Mouse (Mus musculus): ENCODE data around the gene Gng3.

Gene Gng3

DNA sequence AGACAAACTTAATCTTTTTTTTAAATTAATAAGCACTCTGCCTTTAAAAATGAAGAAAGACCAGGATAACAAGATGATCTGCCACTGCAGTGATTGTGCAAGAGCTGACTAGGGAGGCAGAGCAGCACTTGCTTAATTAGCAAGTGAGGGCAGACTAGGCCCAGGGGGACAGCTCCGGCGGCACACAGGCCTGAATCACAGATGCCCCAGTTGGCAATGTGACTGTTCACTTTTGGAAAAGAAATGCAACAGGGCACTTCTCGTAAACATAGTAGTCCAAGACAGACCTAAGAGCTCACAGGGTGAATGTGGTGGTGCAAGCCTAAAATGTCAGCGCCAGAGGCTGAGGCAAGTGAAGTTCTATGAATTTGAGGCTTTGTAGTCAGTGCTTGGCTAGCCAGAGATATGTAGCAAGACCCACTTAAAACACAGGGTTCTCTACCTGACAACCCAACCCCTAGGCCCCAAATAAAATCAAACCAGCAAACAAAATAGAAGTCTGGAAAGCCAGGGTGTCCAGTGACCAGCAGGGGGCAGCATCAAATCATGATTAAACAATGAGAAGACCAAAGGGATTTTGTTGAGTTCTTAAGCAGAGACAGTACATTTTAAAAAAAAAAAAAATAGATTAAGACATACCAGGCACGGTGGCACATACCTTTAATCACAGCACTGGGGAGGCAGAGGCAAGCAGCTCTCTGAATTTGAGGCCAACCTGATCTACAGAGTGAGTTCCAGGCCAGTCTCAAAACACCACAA lies 5.6 kb upstream of the Gng3 start:
- peak; percentile 77 to 95 for DNase-seq

DNA sequence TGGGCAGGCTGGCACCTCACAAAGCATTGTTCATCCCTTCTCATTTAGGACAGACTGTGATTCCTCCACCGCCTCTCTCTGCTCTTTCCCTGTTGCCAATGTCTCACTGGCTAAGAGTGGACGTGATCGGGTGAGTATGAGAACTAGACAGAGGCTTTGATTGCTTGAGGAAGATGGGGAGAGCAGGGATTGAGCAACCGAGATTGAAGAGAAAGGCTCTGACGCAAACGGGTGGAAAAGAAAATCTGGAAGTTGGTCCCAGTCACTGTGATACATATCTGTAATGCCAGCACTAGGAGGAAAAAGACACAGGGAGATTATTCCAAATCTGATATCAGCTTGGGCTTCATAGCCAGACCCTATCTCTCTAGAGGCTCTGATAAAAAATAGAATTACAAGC lies 4.0 kb upstream of the Gng3 start:
- DNase-seq, result no peak

DNA sequence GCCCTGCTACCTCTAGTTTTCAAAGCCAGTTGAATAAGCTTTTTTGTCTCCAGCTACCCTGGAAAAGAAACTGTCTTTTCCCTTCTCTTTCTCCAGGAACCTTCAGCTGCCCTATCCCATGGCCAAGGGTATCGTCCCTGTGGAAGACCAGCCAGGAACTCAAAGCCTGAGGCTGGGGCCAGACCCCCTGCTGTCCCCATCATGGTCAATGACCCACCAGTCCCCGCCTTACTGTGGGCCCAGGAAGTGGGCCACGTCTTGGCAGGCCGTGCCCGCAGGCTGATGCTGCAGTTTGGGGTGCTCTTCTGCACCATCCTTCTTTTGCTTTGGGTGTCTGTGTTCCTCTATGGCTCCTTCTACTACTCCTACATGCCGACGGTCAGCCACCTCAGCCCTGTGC lies 2.0 kb upstream of the Gng3 start:
- peak in 1 of 2 experiments; percentile 38 for DNase-seq

DNA sequence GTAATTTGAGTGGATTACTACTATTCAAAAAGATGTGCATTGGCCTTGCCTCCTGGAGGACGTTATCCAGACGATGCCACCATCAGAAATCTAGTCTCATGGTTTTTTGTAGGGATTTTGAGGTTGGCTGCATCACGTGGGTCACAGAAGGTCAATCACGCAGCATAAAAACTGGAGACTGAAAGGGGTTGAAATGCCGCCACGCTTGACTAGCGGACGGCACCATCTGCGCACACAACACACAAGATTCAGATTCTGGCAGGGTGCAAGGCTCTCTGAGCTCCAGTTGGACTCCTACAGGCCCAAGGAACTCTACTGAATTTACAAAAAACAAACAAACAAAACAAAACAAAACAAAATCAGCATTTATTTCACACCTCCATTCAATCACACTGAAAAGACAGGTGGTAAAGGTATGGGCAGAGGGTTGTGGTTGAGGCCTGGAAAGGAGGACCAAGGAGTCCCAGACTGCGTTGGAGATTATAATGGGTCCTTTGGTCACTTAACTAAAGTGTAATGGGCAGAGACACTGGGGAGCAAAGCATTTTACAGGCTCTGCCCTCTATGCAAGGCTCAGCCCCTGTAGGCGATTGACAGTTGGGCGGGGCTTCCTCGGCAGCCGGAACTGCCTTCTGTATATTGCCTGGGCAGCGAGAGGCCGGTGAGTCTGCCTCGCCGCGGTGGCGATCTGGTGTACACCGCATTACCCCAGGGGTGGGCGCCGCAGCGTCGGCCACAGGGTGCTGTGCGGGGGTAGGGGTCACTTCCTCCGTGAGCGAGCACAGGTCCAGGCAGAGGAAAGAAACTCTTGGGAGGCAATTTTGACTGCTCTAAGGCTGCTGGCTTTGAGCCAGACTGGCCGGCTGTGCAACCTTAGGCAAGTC lies 1.2 kb upstream of the Gng3 start:
- DNase-seq, result peak; percentile 86 to 92

DNA sequence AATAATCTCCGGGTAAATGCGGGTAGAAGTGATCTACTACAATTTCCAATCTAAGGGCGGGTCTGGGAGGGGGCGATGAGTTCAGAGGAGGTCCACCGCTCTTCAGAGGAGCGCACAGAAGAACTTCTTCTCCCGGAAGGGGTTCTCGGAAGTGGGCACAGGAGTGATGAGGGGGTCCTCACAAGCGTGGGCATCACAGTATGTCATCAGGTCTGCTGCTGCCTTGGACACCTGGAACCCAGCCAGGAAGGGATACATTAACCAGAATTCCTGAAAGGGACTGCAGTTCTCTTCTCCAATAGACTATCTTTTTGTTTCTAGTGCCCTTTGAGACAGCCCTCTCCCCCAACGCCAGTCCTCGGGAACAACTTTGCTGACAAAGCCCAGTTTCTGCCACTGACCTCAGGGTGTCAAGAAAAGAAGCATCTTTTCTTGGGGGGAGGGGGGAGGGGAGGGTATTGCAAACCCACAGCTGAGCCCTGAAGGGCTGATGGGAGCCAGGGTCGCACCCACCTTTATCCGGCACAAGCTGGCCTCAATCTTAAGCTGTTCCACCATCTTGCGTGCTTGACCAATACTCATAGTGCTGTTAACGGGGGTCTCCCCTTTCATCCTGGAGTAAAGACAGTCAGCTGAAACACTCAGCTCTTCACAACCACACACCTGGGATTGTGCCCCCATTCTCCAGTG lies 808 bp downstream of the Gng3 start:
- DNase-seq, result peak; percentile 83 to 85

DNA sequence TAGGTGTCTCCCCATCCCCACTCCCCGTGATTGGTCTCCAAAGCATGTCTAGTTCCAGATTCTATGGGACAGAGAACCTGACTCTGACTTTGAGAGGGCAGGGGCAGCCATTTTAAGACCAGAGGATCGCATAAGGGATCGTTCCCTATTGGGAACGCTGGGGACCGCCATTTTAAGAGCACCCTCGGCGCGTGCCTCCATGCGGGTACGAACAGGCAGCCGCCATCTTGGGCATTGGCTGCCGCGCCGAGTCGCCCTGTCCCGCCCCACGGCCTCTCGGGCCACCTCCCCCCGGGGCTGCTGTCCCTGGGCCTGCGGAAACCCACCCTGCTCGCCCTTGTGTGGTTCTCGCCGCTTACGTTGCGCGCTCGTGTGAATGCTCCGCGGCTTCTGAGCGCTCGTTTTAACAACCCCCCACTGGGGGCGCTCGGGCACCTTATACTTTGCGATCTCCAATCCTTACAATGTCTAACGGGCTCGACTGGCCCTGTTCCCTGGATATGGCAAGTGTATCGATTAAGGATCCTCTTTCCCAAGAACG lies 1.7 kb downstream of the Gng3 start, which contains the start of gene Bscl2:
Gene Bscl2, plus strand, starts transcription at position 217 of the 541 bp plus-strand sequence.
- DNase-seq, result peak; percentile 87 to 90

DNA sequence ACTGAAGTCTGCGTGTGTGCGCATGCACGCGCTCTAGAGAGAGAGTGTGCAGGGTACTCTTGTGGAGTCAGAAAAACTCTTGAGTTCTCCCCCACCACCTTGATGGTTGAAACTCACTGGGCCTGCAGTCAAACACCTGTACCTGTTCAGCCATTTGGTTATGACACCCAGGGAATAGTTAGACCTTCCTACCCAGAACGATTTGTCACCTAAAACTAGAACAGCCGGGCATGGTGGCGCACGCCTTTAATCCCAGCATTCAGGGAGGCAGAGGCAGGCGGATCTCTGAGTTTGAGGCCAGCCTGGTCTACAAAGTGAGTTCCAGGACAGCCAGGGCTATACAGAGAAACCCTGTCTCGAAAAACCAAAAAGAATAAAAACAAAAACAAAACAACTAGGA lies 2.7 kb downstream of the Gng3 start:
- DNase-seq, result peak in 1 of 2 experiments; percentile 37

DNA sequence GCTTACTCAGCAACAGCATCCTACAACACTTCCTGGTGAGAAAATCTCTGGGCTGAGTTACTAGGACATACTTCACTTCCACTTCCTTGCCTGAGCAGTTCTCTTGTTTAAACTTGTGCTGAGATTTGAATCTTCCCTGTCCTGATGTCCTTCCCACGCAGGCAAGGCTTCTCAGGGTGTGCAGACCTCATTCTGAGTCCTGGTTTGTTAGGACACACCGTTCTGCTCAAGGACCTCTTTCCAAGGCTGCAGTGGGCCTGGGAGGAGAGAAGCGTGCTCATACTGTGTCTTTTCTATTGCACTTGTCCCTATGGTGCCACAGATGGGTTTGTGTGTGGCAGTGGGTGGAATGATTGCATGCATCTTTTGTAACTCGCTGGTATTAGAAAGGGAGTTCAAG lies 6.0 kb downstream of the Gng3 start:
- DNase-seq, result no peak

DNA sequence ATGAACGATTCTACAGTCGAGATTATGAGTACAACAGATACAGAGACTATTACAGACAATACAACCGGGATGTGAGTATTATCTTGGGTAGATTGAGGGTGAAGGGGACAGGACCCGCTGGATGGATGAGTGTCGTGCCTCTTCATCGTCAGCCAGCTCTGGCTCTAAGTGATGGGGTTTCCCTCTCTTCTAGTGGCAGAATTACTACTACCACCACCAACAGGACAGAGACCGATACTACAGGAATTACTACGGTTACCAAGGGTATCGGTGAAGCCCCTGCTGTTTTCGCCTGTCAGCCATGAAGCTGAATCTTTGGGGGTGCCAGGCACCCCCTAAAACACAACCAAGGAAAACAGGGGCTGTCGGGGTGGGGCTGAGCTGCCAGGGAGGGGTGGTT lies 7.7 kb downstream of the Gng3 start:
- DNase-seq, result no peak

DNA sequence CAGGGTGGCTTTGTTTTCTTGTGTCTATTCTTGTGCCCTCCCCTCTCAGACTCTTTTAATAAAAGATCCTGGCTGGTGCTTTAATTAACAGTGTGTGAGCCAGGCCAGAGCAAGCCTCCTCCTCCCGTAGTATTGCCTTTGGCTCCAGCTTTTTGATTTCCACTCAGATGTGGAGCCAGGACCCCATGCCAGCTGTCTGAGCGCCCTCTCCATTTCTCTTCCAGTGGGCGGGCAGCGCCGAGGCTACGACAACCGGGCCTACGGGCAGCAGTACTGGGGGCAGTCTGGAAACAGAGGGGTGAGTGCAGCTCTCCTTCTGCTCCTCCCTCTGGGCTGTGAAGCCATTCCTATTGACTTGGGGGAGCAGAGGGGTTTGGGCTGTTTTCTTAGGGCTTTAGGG lies 8.3 kb downstream of the Gng3 start:
- DNase-seq, result peak in 1 of 2 experiments; percentile 39

DNA sequence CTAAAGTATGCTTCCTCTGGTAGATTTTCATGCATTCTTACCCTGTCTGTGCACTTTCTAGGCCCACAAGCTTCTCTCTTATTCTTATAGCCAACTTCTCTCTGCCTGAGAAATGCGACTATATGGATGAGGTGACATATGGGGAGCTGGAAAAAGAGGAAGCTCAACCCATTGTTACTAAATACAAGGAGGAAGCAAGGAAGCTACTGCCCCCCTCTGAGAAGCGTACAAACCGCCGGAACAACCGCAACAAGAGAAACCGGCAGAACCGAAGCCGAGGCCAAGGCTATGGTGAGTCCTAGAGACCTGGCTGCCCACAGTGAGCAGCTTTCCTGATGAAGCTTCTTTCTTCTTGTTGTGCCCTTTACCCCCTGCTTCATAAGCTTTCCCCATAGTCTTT lies 9.3 kb downstream of the Gng3 start, which contains the start of gene AC129217.1:
Gene AC129217.1, plus strand, starts transcription at position 114 of the 400 bp plus-strand sequence.
- peak in 1 of 2 experiments; percentile 34 for DNase-seq

DNA sequence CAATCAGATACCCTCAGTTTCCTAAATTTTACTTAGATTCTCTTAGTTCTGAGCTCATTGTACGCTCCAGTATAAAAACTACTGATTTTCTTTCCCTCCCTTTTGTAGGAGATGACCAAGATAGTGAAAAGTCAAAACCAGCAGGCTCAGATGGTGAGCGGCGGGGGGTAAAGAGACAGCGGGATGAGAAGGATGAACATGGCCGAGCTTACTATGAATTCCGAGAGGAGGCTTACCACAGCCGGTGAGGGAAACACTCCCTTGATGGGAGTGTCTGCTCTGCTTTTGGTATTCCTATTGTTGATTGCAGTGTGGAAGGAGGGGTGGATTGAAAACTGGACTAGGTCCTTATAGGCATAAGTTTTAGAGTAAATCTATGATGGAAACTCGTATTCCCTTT lies 16.3 kb downstream of the Gng3 start:
- no peak for DNase-seq

DNA sequence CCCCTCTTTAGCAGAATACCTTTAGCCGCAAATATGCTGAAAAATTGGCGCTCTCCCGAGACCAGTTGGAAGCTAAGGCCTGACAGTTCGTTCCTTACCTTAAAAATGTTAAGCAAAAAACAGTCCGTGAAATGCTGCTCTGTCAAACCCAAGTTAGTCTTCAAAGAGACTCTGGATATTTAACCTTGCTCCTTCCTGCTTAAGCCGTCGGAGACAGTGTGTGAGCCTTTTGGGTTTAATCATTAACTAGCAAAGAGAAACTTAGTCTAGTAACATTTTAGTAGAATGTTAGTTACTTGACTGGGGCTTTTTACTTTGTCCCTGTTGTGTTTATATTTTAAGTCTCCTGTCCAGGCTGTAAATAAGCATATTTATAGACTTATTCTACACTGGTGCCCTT lies 17.8 kb downstream of the Gng3 start:
- peak in 1 of 2 experiments; percentile 47 for DNase-seq

DNA sequence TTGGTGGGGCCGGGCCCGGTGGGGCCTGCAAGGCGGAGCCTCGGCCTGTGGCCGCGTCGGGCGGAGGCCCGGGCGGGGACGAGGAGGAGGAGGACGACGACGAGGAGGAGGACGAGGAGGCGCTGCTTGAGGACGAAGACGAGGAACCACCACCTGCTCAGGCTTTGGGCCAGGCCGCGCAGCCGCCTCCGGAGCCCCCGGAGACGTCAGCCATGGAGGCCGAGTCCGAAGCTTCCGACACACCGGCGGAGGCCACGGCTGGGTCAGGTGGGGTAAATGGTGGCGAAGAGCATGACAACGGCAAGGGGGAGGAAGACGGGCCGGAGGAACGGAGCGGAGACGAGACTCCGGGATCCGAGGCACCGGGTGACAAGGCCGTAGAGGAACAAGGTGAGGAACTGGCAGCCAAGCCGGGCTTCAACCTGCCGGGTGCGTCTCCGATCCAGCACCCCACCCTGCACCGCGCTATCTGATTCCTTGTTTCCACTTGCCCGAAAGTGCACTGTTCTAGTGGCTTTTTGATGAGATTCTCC lies 18.5 kb downstream of the Gng3 start:
- DNase-seq, result peak in 1 of 2 experiments; percentile 25

DNA sequence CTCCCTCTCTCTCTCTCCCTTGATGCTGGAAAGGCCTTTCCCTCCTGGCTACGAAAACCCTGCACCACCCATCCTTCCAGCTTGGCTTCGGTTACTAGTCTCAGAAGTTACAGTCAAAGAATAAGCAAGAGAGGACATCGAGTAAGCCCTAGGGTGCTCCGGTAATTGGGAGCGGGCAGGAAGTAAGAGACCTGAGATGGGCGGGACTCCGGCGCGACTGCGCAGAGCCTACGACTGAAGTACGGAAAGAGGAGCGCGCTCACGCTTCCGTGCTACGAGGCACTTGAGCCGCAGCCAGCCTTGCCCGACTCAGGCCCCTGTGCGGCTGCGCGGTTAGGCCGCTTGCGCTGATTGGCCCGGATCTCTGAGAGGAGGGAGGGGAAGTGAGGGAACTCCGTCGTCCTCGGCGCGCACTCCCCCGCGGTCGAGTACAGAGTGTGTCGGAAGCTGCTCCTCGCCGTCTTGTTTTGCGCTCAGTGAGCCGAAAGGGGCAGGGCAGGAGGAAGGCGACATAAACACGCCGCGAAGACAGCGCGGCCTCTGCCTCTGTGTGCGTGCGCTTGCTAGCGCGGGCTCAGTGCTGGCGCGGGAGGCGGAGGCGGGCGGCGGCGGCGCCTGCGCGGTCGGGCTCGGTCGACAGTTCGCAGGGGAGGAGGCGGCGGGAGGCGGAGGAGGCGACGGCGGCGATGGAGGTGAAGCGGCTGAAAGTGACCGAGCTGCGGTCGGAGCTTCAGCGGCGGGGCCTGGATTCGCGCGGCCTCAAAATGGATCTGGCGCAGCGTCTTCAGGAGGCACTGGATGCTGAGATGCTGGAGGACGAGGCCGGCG lies 19.2 kb downstream of the Gng3 start, which contains the start of gene Hnrnpul2:
Gene Hnrnpul2, plus strand, starts transcription at position 415 of the 828 bp plus-strand sequence.
- DNase-seq, result peak; percentile 99 to 100

DNA sequence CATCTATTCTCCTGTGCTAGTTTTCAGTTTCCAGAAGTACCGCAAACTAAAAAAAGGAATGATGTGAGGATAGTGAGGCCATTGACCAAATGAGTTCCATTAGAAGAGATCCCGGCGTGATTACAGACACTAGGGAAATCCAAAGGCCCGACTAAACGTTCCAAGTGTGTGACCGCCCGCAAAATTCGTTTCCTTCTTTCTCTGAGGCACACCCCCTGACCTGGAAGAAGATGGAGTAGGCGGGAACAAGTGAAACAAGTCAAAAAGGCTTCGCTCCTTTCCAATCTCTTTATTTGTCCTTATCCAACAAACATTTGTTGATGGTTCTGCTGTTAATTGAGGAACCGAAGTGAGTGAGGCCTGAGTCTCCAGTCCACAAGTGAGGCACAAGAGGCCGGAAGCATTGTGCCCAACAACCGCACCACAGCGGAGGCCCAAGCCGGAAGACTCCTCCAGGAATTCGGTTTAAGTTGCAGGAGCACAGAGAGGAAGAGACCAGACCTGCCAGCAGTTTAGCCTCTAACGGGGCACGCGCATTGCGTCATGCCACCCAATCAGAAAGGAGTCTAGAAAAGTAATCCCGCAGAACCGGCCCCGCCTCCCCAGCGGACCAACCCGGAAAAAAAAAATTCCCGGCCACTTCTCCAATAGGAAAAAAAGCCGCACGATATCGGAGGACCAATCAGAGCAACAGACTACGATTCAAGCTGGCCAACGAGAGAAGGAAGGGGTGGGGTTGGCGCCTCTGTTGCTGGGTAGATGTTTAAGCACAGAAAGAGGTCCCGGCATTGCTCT lies 20.0 kb downstream of the Gng3 start, which contains the start of gene Ttc9c:
Gene Ttc9c, minus strand, starts transcription at position 533 of the 795 bp plus-strand sequence.
- peak; percentile 98 to 99 for DNase-seq

DNA sequence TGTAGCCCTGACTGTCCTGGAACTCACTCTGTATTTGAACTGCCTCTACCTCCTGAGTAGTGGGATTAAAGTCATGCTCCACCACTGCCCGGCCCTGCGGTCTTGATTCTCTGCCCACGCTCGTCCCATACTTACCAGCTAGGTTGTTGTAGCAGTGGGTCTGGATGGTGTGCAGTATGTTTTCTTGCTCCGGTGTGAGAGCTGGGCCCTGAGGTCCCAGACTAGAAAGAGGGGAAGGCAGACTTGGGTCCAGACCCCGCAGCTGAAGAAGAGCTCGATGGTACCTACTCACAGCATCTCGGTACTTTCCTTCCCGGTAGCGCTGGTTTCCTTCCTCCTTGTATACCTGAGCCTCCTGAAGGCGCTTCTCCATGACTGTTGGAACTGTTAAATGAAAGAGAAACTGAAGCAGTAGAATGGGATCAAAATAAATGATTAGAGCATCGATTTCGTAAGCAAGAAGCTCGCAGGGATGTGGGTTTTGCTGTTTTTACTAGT lies 20.6 kb downstream of the Gng3 start:
- peak in 1 of 2 experiments; percentile 43 for DNase-seq

DNA sequence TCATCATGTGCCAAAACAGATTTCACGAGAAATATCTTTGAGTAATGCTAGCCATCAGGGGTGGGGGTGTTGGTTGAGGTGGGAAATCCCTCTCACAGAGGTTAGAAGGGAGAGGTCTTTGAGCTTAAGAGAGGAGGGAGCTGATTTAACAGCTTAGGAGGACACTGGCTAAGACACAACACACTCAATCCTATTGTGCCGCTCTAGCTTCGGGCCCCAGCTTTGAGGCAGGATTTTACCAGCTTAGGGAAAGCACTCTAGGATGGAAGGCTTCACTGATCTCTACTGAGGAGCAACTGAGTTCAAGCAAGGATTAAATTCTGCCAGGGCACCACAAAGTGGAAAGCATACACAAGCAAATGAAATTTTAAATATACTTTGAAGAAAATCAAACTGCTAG lies 22.0 kb downstream of the Gng3 start:
- DNase-seq, result no peak

DNA sequence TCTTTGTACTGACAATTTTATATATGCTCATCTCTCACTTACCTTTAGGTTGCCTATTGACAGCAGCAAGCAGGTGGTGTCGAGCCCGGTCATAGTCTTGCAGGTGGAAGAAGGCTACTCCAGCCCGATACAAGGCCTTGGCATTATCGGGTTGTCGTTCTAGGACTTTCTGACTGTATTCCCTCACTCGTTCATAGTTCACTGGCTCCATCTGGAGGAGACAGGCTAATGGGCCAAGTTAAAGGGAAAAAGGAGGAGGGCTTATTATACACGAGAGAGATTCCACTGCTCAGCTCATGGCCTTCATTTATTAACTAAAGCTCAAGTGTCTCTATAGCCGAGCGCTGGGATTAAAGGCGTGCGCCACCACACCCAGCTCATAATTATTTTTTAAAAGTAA lies 23.2 kb downstream of the Gng3 start:
- peak; percentile 48 to 50 for DNase-seq

DNA sequence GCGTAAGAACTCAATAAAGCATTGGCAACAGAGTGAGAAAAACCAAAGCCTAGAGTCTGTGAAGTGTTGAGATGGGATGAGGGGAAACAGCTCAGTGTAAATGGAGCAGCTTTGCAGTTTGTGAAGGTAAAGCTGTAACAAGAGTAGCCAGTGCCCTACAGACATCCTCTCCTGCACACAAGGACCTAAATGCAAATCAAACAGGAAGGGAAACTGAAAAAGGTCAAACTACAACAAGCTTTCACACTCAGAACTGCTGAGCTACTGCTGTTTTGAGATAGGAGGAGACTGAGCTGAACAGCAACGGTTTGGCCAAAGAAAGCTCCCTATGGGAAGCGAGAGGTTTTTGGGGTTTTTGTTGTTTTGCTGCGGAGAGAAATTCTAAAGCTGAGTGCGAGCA lies 32.2 kb downstream of the Gng3 start:
- DNase-seq, result no peak

All from kidney, postnatal 25 days (tissue).